Mouse (Mus musculus) heart, postnatal 36 days (tissue): ENCODE measurements around the gene Trim7. TPM values are rescaled to one million over a fixed set of nuclear protein-coding genes. Genes with fewer than 3 reads are reported as not detected.
"Not testable (repeated sequence)": the region's sequence is repeated elsewhere in the genome, so short reads cannot be mapped to it uniquely, and the experiment has no call there.

Experiments used
- DNase-seq, 2 experiments: peaks; one replicate each; pipeline ENCODE4 v3.0.0; 2021 to 2022
- intact Hi-C: fragments of 180-260 bp; cut with DNase I; formaldehyde crosslinking; loops from one replicate; pipeline ENCODE4 v1.15.1; 2025
- total RNA-seq, 2 experiments: library from RNA; stranded (reverse); gene quantifications; 2 replicates each; pipeline ENCODE4 v1.2.3; 2021

The Trim7 gene
- total RNA-seq, 2 experiments from 2014 or later, result 17.8 to 26.2 TPM

GRCm38 (mm10) chr11:48842378-48842792 is 16.4 kb downstream of the Trim7 start:
- intact Hi-C loops, result no loop called here
- DNase-seq, result no peak

DNA sequence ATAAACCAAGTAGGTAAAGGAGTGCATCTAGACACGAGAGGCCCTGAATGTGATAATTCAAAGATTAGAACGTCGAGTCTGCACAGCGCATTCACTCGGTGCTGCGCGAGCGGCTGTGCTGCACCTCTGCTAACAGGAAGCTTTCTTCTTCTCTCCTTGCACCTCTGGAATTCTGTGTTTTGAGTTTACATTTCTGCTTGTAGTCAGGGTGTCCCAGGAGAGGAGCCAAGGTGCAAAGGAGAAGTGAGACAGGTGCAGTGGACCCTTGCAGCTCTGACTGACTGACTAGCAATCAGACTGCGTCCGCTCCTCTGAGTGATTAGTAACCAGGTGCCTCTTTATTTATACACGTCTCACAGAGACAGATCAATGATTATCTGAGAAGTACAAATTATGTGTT is 17.3 kb downstream of the Trim7 start:
- intact Hi-C loops, result no loop called here

GRCm38 (mm10) chr11:48844309-48844708 is 18.4 kb downstream of the Trim7 start:
- intact Hi-C loops, result no loop called here
- DNase-seq, result no peak

More for the DNA sequence above, 17.3 kb downstream of the Trim7 start:
- DNase-seq, result no peak

DNA sequence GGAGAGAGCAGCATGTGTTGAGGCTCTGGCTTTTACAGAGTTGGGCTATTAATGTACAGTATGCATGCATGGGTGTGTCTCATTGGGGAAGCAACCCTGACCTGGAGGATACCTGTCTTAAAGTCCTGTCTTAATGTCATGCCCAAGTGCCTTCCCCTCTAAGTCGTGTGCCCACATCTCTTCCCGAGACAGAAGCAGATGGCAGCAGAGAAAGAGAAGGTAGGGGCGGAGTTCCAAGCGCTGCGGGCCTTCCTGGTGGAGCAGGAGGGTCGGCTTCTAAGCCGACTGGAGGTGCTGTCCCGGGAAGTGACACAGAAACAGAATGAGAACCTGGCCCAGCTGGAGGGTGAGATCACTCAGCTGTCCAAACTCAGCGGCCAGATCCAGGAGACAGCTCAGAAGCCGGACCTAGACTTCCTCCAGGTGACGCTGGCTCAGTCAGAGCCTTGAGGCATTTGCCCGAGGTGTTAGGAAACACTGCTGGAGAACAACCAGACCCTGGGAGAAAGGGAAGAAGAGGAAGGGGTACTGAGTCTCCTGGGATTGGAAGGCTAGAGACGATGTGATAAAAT is 19.4 kb downstream of the Trim7 start:
- intact Hi-C loops, result no loop called here
- DNase-seq, result no peak

GRCm38 (mm10) chr11:48846362-48846761 is 20.4 kb downstream of the Trim7 start:
- intact Hi-C loops, DNase-seq: not testable (repeated sequence)

GRCm38 (mm10) chr11:48846881-48847280 is 20.9 kb downstream of the Trim7 start:
- DNase-seq, result no peak
- intact Hi-C loops, result no loop called here

GRCm38 (mm10) chr11:48850240-48850639 is 24.3 kb downstream of the Trim7 start:
- intact Hi-C loops, result no loop called here
- no peak for DNase-seq

- DNase-seq, result no peak
- intact Hi-C loops, result no loop called here
Observed at GRCm38 (mm10) chr11:48851270-48851995, 25.5 kb downstream of the Trim7 start.

GRCm38 (mm10) chr11:48852190-48852589 is 26.2 kb downstream of the Trim7 start:
- no peak for DNase-seq
- intact Hi-C loops, result no loop called here

GRCm38 (mm10) chr11:48852624-48853473 is 26.9 kb downstream of the Trim7 start:
- intact Hi-C loops, result loop anchor here (1.0 kb wide), 1 partner anchor 19 kb away; no protein-coding TSS in a partner anchor
- no peak for DNase-seq

GRCm38 (mm10) chr11:48853474-48854180 is 27.7 kb downstream of the Trim7 start:
- intact Hi-C loops, result loop anchor here (1.0 kb wide), 1 partner anchor 19 kb away; no protein-coding TSS in a partner anchor
- peak; percentile 94 to 97 for DNase-seq

DNA sequence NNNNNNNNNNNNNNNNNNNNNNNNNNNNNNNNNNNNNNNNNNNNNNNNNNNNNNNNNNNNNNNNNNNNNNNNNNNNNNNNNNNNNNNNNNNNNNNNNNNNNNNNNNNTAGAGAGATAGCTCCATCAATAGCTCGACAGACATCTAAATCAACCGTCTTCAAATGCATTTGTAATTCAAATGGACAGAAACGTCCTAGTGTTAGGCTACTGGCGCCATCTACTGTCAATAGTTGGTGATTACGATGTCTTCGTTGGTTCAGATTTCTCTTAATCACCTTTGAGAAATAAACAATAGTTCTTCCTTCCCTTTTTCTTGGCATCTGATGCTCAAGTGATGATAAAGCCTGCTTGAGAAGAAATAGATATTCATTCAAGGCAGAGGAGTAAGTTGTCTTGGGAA is 33.1 kb downstream of the Trim7 start:
- intact Hi-C loops, result loop anchor here (1.0 kb wide), 1 partner anchor 69 kb away; no protein-coding TSS in a partner anchor
- DNase-seq, result peak; percentile 59 to 65

DNA sequence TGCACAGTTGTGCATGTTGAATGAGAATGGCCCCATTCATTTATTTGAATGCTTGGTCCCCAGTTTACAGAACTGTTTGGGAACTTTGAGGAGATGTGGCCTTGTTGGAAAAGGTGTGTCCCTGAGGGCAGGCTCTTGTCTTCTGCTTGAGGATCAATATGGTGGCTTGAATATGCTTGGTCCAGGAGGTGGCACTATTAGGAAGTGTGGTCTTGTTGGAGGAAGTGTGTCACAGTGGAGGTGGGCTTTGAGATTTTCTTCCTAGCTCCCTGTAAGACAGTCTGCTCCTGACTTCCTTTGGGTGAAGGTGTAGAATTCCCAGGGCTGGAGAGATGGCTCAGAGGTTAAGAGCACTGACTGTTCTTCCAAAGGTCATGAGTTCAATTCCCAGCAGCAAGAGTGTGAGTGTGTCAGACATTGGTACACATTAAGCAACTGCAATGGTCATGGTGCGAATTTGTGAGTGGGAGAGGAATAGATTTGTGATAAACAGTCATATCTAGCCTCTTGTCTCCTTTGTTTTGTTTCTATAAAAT is 36.9 kb downstream of the Trim7 start:
- intact Hi-C loops, result no loop called here
- no peak for DNase-seq

DNA sequence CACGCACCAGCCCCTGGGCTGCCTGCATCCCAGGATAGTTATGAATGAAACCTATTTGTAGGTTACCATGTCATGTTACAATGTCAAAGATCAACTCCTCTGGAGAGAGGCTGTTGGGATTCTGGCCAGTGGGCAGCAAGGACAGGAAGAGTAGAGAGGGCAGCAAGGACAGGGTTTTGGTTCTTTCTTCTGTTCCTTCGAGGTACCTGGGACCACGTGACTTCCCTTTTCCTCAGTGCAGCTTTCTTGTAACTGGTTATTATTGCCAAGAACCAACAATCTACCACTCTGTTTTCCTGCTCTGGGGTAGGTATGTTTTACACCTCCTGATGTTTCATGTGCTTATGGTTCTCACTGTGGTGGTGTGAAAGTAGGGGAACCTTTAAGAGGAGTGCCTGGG is 37.9 kb downstream of the Trim7 start:
- no peak for DNase-seq
- intact Hi-C loops, result no loop called here

GRCm38 (mm10) chr11:48866481-48866880 is 40.5 kb downstream of the Trim7 start:
- no peak for DNase-seq
- intact Hi-C loops, result no loop called here

DNA sequence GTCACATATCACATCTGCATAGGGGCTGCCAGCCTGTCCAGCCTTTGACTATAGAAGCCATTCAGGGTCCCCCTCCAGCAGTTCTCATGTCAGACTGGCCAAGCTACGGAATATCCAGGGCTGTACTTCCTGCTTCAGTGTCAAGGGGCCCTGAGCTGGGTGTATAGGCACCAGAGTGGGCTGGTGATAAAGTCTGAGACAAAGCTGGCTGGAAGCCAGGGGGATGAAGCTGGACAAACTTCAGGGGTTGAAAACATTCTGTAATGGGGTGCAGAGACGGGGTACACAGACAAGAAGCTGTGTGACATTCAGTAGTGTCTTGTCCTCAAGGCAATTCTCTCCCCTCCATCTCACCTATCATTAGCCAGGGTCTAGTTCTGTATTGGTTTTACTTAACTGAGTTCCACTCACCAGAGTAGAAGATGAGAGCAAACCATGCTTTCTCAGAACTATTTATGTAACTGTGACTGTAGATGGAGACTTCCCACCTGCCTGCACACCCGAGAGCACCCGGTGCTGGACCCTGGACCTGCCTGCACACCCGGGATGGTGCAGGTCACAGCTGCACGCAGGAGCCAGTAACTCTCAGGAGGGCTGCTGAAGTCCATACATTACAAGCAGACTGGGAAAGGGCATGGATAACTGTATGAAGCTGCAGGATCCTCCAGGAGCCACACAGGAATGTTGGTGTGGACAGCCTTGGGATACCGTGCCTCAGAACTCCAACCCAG is 43.6 kb downstream of the Trim7 start:
- DNase-seq, result peak in 1 of 2 experiments; percentile 27
- intact Hi-C loops, result loop anchor here (5.0 kb wide), 4 partner anchors 318 to 403 kb away; partner anchors contain the start of genes Btnl9 and Zfp62

DNA sequence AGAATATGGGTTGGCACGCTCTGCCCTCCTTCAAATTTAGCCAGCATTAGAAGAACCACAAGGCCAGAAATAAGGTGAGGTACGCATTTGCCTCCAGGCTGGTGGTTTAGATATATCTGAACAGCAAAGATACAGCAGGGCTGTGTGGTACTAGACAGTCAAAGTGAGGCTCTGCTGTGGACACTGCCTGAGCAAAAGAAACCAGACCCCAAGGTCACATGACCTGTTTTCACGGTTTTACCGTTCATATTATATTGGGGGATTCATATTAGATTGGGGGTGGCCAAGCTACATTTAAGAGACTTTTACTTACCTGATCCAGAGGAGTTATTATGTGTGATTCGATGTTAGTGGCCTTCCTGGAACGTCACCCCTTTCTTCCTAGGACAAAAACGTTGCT is 44.8 kb downstream of the Trim7 start:
- DNase-seq, result no peak
- intact Hi-C loops, result loop anchor here (5.0 kb wide), 4 partner anchors 317 to 402 kb away; partner anchors contain the start of genes Btnl9 and Zfp62

GRCm38 (mm10) chr11:48871201-48871772 is 45.3 kb downstream of the Trim7 start, which contains the start of gene Irgm1:
TSS of gene Irgm1 (minus strand) at chr11:48871683.
- peak; percentile 74 to 79 for DNase-seq
- intact Hi-C loops, result loop anchor here (5.0 kb wide), 4 partner anchors 316 to 401 kb away; partner anchors contain the start of genes Btnl9 and Zfp62
